Mouse (Mus musculus): ENCODE results near the gene Slc9b1. TPM values are rescaled to one million over a fixed set of nuclear protein-coding genes. Genes with fewer than 3 reads are reported as not detected.

Slc9b1 gene
- polyA plus RNA-seq (2015; fragmentation: Nextera tagmentation; extraction: Ambion mirVana): 0.17 and 0.27 TPM in 2 replicates

- no peaks in the 10 kb centered on the region for H3K9me3 ChIP-seq (ENCODE audit: control insufficient read depth, low read length)
- no peak within 1 kb of the TSS for H3K4me3 ChIP-seq (ENCODE audit: low read length)
- 79% methylated on average over 14 of the region's 14 CpGs for WGBS
- H3K4me2 ChIP-seq (ENCODE audit: low read depth, low read length): no peak within 1 kb of the TSS
- H3K9ac ChIP-seq (ENCODE audit: low read depth, low read length): no peak within 1 kb of the TSS
- no peaks in the 10 kb centered on the region for H3K4me1 ChIP-seq (ENCODE audit: control insufficient read depth, insufficient read depth, low read length)
- no peaks in the 10 kb centered on the region for H3K36me3 ChIP-seq (ENCODE audit: control insufficient read depth, insufficient read depth, low read length)
- H3K27ac ChIP-seq (ENCODE audit: low read length): no peak within 1 kb of the TSS
- ATAC-seq: no peak
- no peaks in the 10 kb centered on the region for H3K27me3 ChIP-seq (replicated peaks; ENCODE audit: control insufficient read depth, insufficient read depth, low read length)
Measured at GRCm38 (mm10) chr3:135347739-135348264, at the start of gene Slc9b1. Gene Slc9b1 (plus strand): TSS chr3:135348029.

GRCm38 (mm10) chr3:135298560-135298959, 49.3 kb upstream of the Slc9b1 start:
- H3K27ac ChIP-seq (ENCODE audit: low read length): no peak overlapping the region
- H3K4me2 ChIP-seq (ENCODE audit: low read depth, low read length): no peak overlapping the region
- 82% methylated on average over 3 of the region's 3 CpGs for WGBS
- H3K9ac ChIP-seq (ENCODE audit: low read depth, low read length): no peak overlapping the region
- no peak for ATAC-seq
- H3K27me3 ChIP-seq (replicated peaks; ENCODE audit: control insufficient read depth, insufficient read depth, low read length): no peaks in the 10 kb centered on the region
- no peaks in the 10 kb centered on the region for H3K4me1 ChIP-seq (ENCODE audit: control insufficient read depth, insufficient read depth, low read length)
- no peaks in the 10 kb centered on the region for H3K9me3 ChIP-seq (ENCODE audit: control insufficient read depth, low read length)
- H3K4me3 ChIP-seq (ENCODE audit: low read length): no peak overlapping the region
- H3K36me3 ChIP-seq (ENCODE audit: control insufficient read depth, insufficient read depth, low read length): no peaks in the 10 kb centered on the region

GRCm38 (mm10) chr3:135300081-135300480, 47.7 kb upstream of the Slc9b1 start:
- no peak for ATAC-seq
- no peaks in the 10 kb centered on the region for H3K36me3 ChIP-seq (ENCODE audit: control insufficient read depth, insufficient read depth, low read length)
- no peak overlapping the region for H3K9ac ChIP-seq (ENCODE audit: low read depth, low read length)
- H3K27me3 ChIP-seq (replicated peaks; ENCODE audit: control insufficient read depth, insufficient read depth, low read length): no peaks in the 10 kb centered on the region
- H3K4me3 ChIP-seq (ENCODE audit: low read length): no peak overlapping the region
- WGBS: 43% methylated on average over 6 of the region's 6 CpGs
- H3K4me1 ChIP-seq (ENCODE audit: control insufficient read depth, insufficient read depth, low read length): no peaks in the 10 kb centered on the region
- no peak overlapping the region for H3K27ac ChIP-seq (ENCODE audit: low read length)
- no peak overlapping the region for H3K4me2 ChIP-seq (ENCODE audit: low read depth, low read length)
- H3K9me3 ChIP-seq (ENCODE audit: control insufficient read depth, low read length): no peaks in the 10 kb centered on the region

GRCm38 (mm10) chr3:135304060-135304459, 43.8 kb upstream of the Slc9b1 start:
- no peak overlapping the region for H3K9ac ChIP-seq (ENCODE audit: low read depth, low read length)
- no peaks in the 10 kb centered on the region for H3K27me3 ChIP-seq (replicated peaks; ENCODE audit: control insufficient read depth, insufficient read depth, low read length)
- no peaks in the 10 kb centered on the region; the same call in 1 of the 2 replicates for H3K4me1 ChIP-seq (ENCODE audit: control insufficient read depth, insufficient read depth, low read length)
- H3K27ac ChIP-seq (ENCODE audit: low read length): no peak overlapping the region
- H3K4me3 ChIP-seq (ENCODE audit: low read length): no peak overlapping the region
- no peak for ATAC-seq
- no peaks in the 10 kb centered on the region for H3K9me3 ChIP-seq (ENCODE audit: control insufficient read depth, low read length)
- no peak overlapping the region for H3K4me2 ChIP-seq (ENCODE audit: low read depth, low read length)
- H3K36me3 ChIP-seq (ENCODE audit: control insufficient read depth, insufficient read depth, low read length): no peaks in the 10 kb centered on the region
- 45% methylated on average over 6 of the region's 6 CpGs for WGBS

GRCm38 (mm10) chr3:135304566-135304965, 43.3 kb upstream of the Slc9b1 start:
- WGBS: 36% methylated on average over 9 of the region's 9 CpGs
- no peak for ATAC-seq

GRCm38 (mm10) chr3:135307411-135308259, 40.2 kb upstream of the Slc9b1 start, which contains the start of gene Slc9b2:
Gene Slc9b2 (plus strand): TSS chr3:135307700.
- H3K4me1 ChIP-seq (ENCODE audit: control insufficient read depth, insufficient read depth, low read length): no peaks in the 10 kb centered on the region; the same call in 1 of the 2 replicates
- 0 out of 2 replicates have a peak within 1 kb of the TSS, but pooled peaks have one; percentile 43 for H3K9ac ChIP-seq (ENCODE audit: low read depth, low read length)
- H3K4me3 ChIP-seq (ENCODE audit: low read length): peak within 1 kb of the TSS; percentile 41
- no peaks in the 10 kb centered on the region for H3K36me3 ChIP-seq (ENCODE audit: control insufficient read depth, insufficient read depth, low read length)
- no peak within 1 kb of the TSS for H3K27ac ChIP-seq (ENCODE audit: low read length)
- no peaks in the 10 kb centered on the region for H3K9me3 ChIP-seq (ENCODE audit: control insufficient read depth, low read length)
- 6% methylated on average over 25 of the region's 28 CpGs for WGBS
- H3K27me3 ChIP-seq (replicated peaks; ENCODE audit: control insufficient read depth, insufficient read depth, low read length): no peaks in the 10 kb centered on the region
- peak; percentile 95 for ATAC-seq
- H3K4me2 ChIP-seq (ENCODE audit: low read depth, low read length): peak within 1 kb of the TSS; percentile 82

More at GRCm38 (mm10) chr3:135304566-135304965, 43.3 kb upstream of the Slc9b1 start:
- Histone ChIP-seq H3K4me2 (ENCODE audit: low read depth, low read length) (no peak overlapping the region), H3K9ac (ENCODE audit: low read depth, low read length) (no peak overlapping the region), H3K4me3 (ENCODE audit: low read length) (no peak overlapping the region), H3K4me1 (ENCODE audit: control insufficient read depth, insufficient read depth, low read length) (no peaks in the 10 kb centered on the region; the same call in 1 of the 2 replicates), H3K27me3 (replicated peaks; ENCODE audit: control insufficient read depth, insufficient read depth, low read length) (no peaks in the 10 kb centered on the region), H3K36me3 (ENCODE audit: control insufficient read depth, insufficient read depth, low read length) (no peaks in the 10 kb centered on the region), H3K9me3 (ENCODE audit: control insufficient read depth, low read length) (no peaks in the 10 kb centered on the region), H3K27ac (ENCODE audit: low read length) (no peak overlapping the region)

- Histone ChIP-seq H3K9ac (ENCODE audit: low read depth, low read length) (no peak overlapping the region), H3K27me3 (replicated peaks; ENCODE audit: control insufficient read depth, insufficient read depth, low read length) (no peaks in the 10 kb centered on the region), H3K9me3 (ENCODE audit: control insufficient read depth, low read length) (no peaks in the 10 kb centered on the region; the same call in 1 of the 2 replicates), H3K36me3 (ENCODE audit: control insufficient read depth, insufficient read depth, low read length) (no peaks in the 10 kb centered on the region), H3K27ac (ENCODE audit: low read length) (no peak overlapping the region), H3K4me3 (ENCODE audit: low read length) (no peak overlapping the region), H3K4me1 (ENCODE audit: control insufficient read depth, insufficient read depth, low read length) (no peaks in the 10 kb centered on the region; the same call in 1 of the 2 replicates), H3K4me2 (ENCODE audit: low read depth, low read length) (no peak overlapping the region)
- no peak for ATAC-seq
- WGBS: 42% methylated on average over 2 of the region's 2 CpGs
Measured at GRCm38 (mm10) chr3:135312916-135313491, 34.8 kb upstream of the Slc9b1 start.

GRCm38 (mm10) chr3:135313727-135314126, 34.1 kb upstream of the Slc9b1 start:
- Histone ChIP-seq H3K36me3 (ENCODE audit: control insufficient read depth, insufficient read depth, low read length) (no peaks in the 10 kb centered on the region), H3K9ac (ENCODE audit: low read depth, low read length) (no peak overlapping the region), H3K4me1 (ENCODE audit: control insufficient read depth, insufficient read depth, low read length) (no peaks in the 10 kb centered on the region), H3K4me3 (ENCODE audit: low read length) (no peak overlapping the region), H3K27me3 (replicated peaks; ENCODE audit: control insufficient read depth, insufficient read depth, low read length) (no peaks in the 10 kb centered on the region), H3K9me3 (ENCODE audit: control insufficient read depth, low read length) (no peaks in the 10 kb centered on the region; the same call in 1 of the 2 replicates), H3K4me2 (ENCODE audit: low read depth, low read length) (no peak overlapping the region), H3K27ac (ENCODE audit: low read length) (no peak overlapping the region)
- no peak for ATAC-seq
- WGBS: 76% methylated on average over 2 of the region's 2 CpGs

- no peaks in the 10 kb centered on the region for H3K36me3 ChIP-seq (ENCODE audit: control insufficient read depth, insufficient read depth, low read length)
Measured at GRCm38 (mm10) chr3:135314811-135315210, 33.0 kb upstream of the Slc9b1 start.

More at GRCm38 (mm10) chr3:135314811-135315210, 33.0 kb upstream of the Slc9b1 start:
- ATAC-seq: no peak; the same call in 1 of the 2 replicates
- H3K9me3 ChIP-seq (ENCODE audit: control insufficient read depth, low read length): no peaks in the 10 kb centered on the region; the same call in 1 of the 2 replicates
- H3K4me1 ChIP-seq (ENCODE audit: control insufficient read depth, insufficient read depth, low read length): no peaks in the 10 kb centered on the region
- 58% methylated on average over 2 of the region's 2 CpGs for WGBS
- no peak overlapping the region for H3K27ac ChIP-seq (ENCODE audit: low read length)
- H3K4me2 ChIP-seq (ENCODE audit: low read depth, low read length): no peak overlapping the region
- no peak overlapping the region for H3K4me3 ChIP-seq (ENCODE audit: low read length)
- no peak overlapping the region for H3K9ac ChIP-seq (ENCODE audit: low read depth, low read length)
- H3K27me3 ChIP-seq (replicated peaks; ENCODE audit: control insufficient read depth, insufficient read depth, low read length): no peaks in the 10 kb centered on the region

Data from intestine, embryonic 16.5 days (tissue).